Mouse (Mus musculus) G1E (cell line): Measurements from ENCODE around the gene Hes3.

ENCODE experiments used
- CTCF ChIP-seq: IDR thresholded peaks from 2 replicates; pipeline ENCODE4 v1.5.1; 2012; ENCODE audit warnings: low read depth, low read length, inconsistent platforms, mixed read lengths
- GATA1 ChIP-seq: IDR thresholded peaks from 2 replicates; pipeline ENCODE4 v1.6.1; 2012; ENCODE audit warnings: borderline replicate concordance, low read length, inconsistent platforms, mixed read lengths
- GATA2 ChIP-seq: IDR thresholded peaks from 2 replicates; pipeline ENCODE4 v1.6.1; 2012; ENCODE audit warnings: low read depth, low read length, inconsistent platforms, borderline replicate concordance
- TAL1 ChIP-seq: conservative IDR thresholded peaks from 2 replicates; pipeline ENCODE4 v1.6.1; 2012; ENCODE audit warnings: low read depth, low read length, inconsistent platforms, mixed read lengths

- TF ChIP-seq CTCF (no peak), GATA1 (no peak), GATA2 (no peak), TAL1 (no peak)
Measured at GRCm38 (mm10) chr4:152312186-152312585, 20.7 kb upstream of the Hes3 start.
